ENCODE assay signal across 9 mouse cellular contexts in genomic region chr12:110278853-110279252, GRCm38 (mm10). TPM values are rescaled to one million over a fixed set of nuclear protein-coding genes. Genes with fewer than 3 reads are reported as not detected.
DNase-seq lines count a peak whose midpoint lies in the region; ATAC-seq and TF ChIP-seq lines count a peak whose summit lies in the region.
"Had no signal": no experiment of that assay in that cellular context is flagged by ENCODE, and none has a peak within 500 bp of the region (broad histone marks: within the 10 kb centered on the region; RNA-seq: fewer than 3 reads in every experiment).

Dio3 (plus strand) TSS chr12:110279068.

- DNase-seq in Patski (ENCODE audit: low read depth, low spot score), result no peak
- peak; percentile 79 for DNase-seq in embryo, embryonic 9.5 days (ENCODE audit: extremely low spot score)
- DNase-seq in liver, result peak; percentile 62
- DNase-seq in neural tube, embryonic 10.5 days (ENCODE audit: extremely low spot score, low spot score), result peak; percentile 70
- DNase-seq in cerebellum, adult 9-10 months, result no peak
- no peak for DNase-seq in right cerebral cortex, postnatal 25 days
- DNase-seq in right cerebral cortex, postnatal 36 days (ENCODE audit: low spot score in 2 of 2), result no peak

- peak within 1 kb of the TSS; percentile 64 for H3K9ac ChIP-seq in hindbrain, embryonic 13.5 days

- H3K36me3 ChIP-seq in hindbrain, embryonic 13.5 days, result no peaks in the 10 kb centered on the region

- no peaks in the 10 kb centered on the region for H3K27me3 ChIP-seq in Patski
- peaks cover 100% of the 10 kb centered on the region for H3K27me3 ChIP-seq in hindbrain, embryonic 13.5 days

- H3K9me3 ChIP-seq in hindbrain, embryonic 13.5 days, result no peaks in the 10 kb centered on the region

- H3K4me1 ChIP-seq in hindbrain, embryonic 13.5 days (replicated peaks), result peaks cover 37% of the 10 kb centered on the region

- no peak for TF ChIP-seq CTCF in Patski (IDR thresholded peaks at IDR 0.05)

- peak within 1 kb of the TSS; percentile 50 for H3K4me3 ChIP-seq in hindbrain, embryonic 13.5 days
- H3K4me3 ChIP-seq: myocyte had no signal

- H3K27ac ChIP-seq in hindbrain, embryonic 13.5 days, result no peak within 1 kb of the TSS

- POLR2A ChIA-PET in Patski (lab: Charles Lee), result interaction anchor here (0.7 to 1.3 kb wide), 2 partner anchors 97 to 110 kb away, joined by 3 read pairs; no protein-coding TSS in a partner anchor

- peak within 1 kb of the TSS; percentile 68 for H3K4me2 ChIP-seq in hindbrain, embryonic 13.5 days

- WGBS in hindbrain, embryonic 13.5 days, result under 1% methylated on average over 34 of the region's 34 CpGs

- in situ Hi-C loops in Patski (cut with MboI; ENCODE audit: low pct_unique_long_range_greater_than_20kb), result loop anchor here (10.0 kb wide), 1 partner anchor 244 kb away; no protein-coding TSS in a partner anchor

- ATAC-seq in Patski, result peak; percentile 29
- peak; percentile 49; the same call in 1 of the 2 replicates for ATAC-seq in hindbrain, embryonic 13.5 days (ENCODE audit: low FRiP score)

- CTCF ChIA-PET in Patski (lab: Charles Lee), result no interaction called here

RNA-seq across cellular contexts. Expression of gene Dio3, which starts in this region (rescaled TPM):
- 23.8 TPM for polyA plus RNA-seq in Patski (2021)
- polyA plus RNA-seq in hindbrain, embryonic 13.5 days (2015; fragmentation: Nextera tagmentation; extraction: Ambion mirVana), result 2.1 and 2.6 TPM in 2 replicates
- polyA plus RNA-seq: myocyte had no signal

Comparison
In these comparisons a context has a peak if more than half of its experiments do, and no peak if none do; other contexts are left out.
1. DNase-seq: peak in embryo, embryonic 9.5 days (single experiment), liver (single experiment) and neural tube, embryonic 10.5 days (single experiment); none in Patski (single experiment), cerebellum, adult 9-10 months (single experiment), right cerebral cortex, postnatal 25 days (single experiment) and right cerebral cortex, postnatal 36 days (0 of 2).